Mouse (Mus musculus): Measurements from ENCODE around the gene Syt16. TPM values are rescaled to one million over a fixed set of nuclear protein-coding genes. Genes with fewer than 3 reads are reported as not detected.

Gene Syt16
- polyA plus RNA-seq, 1 experiment from 2014 or later = 2.1 TPM

DNA sequence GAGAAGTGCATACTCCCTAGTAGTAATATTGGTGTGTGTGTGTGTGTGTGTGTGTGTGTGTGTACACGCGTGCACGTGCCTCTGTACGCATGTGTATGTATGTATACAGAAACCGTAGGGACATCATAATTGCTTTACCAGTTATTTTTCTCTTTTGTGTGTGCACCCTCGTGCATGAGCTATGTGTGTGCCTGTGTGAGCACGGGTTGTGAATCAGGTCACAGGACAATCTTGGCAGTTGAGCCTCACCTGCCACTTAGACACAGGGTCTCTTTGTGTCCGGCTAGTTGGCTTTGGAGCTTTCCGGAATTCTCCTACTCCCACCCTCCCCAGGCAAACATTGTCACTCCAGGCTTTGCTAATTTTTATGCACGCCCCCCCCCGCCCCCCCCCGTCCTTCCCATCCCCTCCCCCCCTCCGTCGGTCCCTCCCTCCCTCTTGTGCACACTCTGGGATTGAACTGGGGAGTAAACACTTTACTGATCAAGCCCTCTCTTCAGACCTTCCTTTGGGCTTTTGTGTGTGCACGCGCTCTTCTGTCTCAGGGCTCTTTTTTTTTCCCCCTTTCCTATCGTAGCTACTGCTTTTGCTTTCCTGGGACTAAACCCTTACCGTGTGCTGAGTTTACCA, 319.0 kb downstream of the Syt16 start, which contains the start of gene Gm11042:
TSS of gene Gm11042 (minus strand) at position 51 of the 630 bp plus-strand sequence.
- H3K36me3 ChIP-seq (replicated peaks) = no peaks in the 10 kb centered on the region
- peaks cover 9% of the 10 kb centered on the region for H3K4me1 ChIP-seq
- peak; percentile 38 for DNase-seq (ENCODE audit: low spot score)
- H3K27ac ChIP-seq (replicated peaks) = peak within 1 kb of the TSS; percentile 88
- WGBS = 31% methylated on average over 18 of the region's 18 CpGs
- peak within 1 kb of the TSS; percentile 59 for H3K4me3 ChIP-seq
- no peaks in the 10 kb centered on the region for H3K9me3 ChIP-seq
- H3K27me3 ChIP-seq (replicated peaks; ENCODE audit: low read depth, poor library complexity, severe bottlenecking) = no peaks in the 10 kb centered on the region

DNA sequence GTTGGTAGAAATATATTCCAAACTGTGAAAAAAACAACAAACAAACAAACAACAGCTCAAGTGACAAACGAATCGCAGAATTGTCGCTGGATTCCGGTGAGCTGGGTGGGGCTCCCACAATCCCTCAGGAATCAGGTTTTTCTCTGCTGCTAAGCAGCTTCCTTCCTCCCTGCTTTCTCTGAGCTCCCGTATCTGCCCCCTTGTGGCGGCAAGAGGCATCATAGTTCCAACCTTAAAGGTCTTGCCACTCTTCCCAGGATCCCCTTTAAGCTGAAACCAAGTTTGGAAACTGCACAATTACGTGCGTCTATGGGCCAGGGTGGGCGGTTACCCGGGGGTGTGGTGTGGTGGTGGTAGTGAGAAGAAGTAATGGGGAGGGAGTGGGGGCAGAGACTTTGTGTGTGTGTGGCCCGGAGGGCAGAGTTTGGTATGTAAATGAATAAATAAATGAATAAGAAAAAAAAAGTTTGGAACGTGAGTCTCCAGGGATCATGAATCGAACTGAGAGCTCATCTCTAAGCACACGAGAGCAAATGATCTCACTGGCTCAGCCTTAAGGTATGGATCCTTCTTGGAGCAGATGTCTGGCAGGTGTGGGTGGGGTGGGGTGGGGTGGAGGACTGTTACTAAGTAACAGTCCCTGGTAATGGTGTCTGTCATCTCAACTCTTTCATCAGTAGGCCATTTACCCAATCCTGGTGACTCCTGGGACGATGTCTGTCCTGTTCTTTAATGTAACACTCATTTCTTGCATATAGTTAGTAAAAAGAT, 319.7 kb downstream of the Syt16 start:
- 19% methylated on average over 15 of the region's 15 CpGs for WGBS
- Histone ChIP-seq H3K36me3 (replicated peaks) (no peaks in the 10 kb centered on the region), H3K27ac (replicated peaks) (peak overlapping the region; percentile 88), H3K4me3 (peak overlapping the region; percentile 59), H3K9me3 (no peaks in the 10 kb centered on the region), H3K27me3 (replicated peaks; ENCODE audit: low read depth, poor library complexity, severe bottlenecking) (no peaks in the 10 kb centered on the region), H3K4me1 (peaks cover 9% of the 10 kb centered on the region)
- DNase-seq (ENCODE audit: low spot score) = peak; percentile 86

DNA sequence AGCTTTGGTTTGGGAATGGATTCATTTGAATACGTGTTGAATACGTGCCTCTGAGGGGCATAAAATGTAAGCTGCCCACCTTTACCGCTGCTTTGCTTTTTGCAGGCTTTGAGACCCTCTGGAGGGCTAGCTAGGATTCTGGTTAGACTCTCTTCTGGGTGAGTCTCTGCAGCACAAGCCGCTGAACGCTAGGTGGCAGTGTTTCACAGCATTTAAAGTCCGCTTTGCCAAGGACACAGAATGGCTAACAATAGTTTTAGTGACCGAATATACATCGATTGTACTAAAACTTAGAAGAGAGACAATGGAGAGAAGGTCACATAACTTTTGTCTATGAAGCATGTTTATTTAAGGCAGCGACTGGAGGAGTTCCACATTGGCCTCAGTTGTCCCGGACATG, 322.9 kb downstream of the Syt16 start:
- no peak overlapping the region for H3K4me3 ChIP-seq
- peak; percentile 77 for DNase-seq (ENCODE audit: low spot score)
- no peaks in the 10 kb centered on the region for H3K9me3 ChIP-seq
- peaks cover 5% of the 10 kb centered on the region for H3K4me1 ChIP-seq
- 23% methylated on average over 10 of the region's 10 CpGs for WGBS
- H3K36me3 ChIP-seq (replicated peaks) = no peaks in the 10 kb centered on the region
- no peak overlapping the region for H3K27ac ChIP-seq (replicated peaks)
- H3K27me3 ChIP-seq (replicated peaks; ENCODE audit: low read depth, poor library complexity, severe bottlenecking) = no peaks in the 10 kb centered on the region

DNA sequence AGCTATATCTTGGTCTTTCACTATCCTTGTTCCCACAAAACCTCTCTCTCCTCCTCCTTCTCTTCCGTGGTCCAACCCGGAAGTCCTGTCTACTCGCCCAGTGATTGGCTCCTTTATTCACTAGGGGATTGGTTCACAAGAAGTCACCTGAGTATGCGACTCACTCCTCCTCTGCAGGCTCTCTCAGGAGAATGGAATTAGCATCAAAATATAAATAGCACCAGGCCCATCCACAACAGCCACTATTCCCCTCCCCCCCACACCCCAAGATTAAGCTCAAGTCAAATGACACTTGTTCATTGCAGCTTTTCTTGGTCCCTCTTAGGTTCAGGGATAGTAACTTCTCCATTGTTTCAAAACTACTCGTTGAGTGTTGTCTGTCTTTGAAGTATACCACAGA, 324.5 kb downstream of the Syt16 start:
- Histone ChIP-seq H3K9me3 (no peaks in the 10 kb centered on the region), H3K27me3 (replicated peaks; ENCODE audit: low read depth, poor library complexity, severe bottlenecking) (no peaks in the 10 kb centered on the region), H3K27ac (replicated peaks) (no peak overlapping the region), H3K36me3 (replicated peaks) (no peaks in the 10 kb centered on the region), H3K4me1 (no peaks in the 10 kb centered on the region; the same call in 1 of the 2 replicates), H3K4me3 (no peak overlapping the region)
- DNase-seq (ENCODE audit: low spot score) = no peak
- WGBS = 86% methylated on average over 5 of the region's 5 CpGs

Other genes with a start within 250 kb of the Syt16 start
- 90.5 and 91.7 TPM in 2 replicates for gene Hif1a, start 96.3 kb upstream of the Syt16 start, polyA plus RNA-seq (2016; fragmentation: Nextera tagmentation; extraction: Ambion mirVana)
- 12.4 and 13.8 TPM in 2 replicates for gene Gm49321, start 60.0 kb upstream of the Syt16 start, polyA plus RNA-seq (2016; fragmentation: Nextera tagmentation; extraction: Ambion mirVana)
- gene Snapc1, start 33.2 kb upstream of the Syt16 start, polyA plus RNA-seq (2016; fragmentation: Nextera tagmentation; extraction: Ambion mirVana) = 20.5 and 20.6 TPM in 2 replicates